Comparison of ENCODE assay signal across 26 mouse cellular contexts in the genomic region with DNA sequence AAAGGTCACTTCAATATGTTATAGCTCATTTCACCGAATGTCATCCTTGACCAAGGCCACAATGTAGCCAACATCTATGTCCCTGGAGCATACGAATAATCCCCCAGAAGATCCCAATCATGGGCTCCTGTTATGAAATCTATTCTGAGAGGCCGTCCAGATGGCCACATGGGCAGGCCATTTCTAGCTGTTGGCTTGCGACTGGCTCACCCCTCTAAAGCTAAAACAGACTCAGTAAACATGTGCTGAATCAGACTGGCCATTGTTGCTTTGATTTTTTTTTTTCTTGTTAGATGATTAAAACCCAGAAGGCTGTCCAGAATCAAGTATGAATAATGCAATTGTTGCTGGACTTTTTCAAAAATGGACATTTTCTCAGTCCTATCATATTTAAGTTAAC. TPM values are rescaled to one million over a fixed set of nuclear protein-coding genes. Genes with fewer than 3 reads are reported as not detected.
DNase-seq lines count a peak whose midpoint lies in the region; TF ChIP-seq lines count a peak whose summit lies in the region.
"Had no signal": no experiment of that assay in that cellular context is flagged by ENCODE, and none has a peak within 500 bp of the region (broad histone marks: within the 10 kb centered on the region; RNA-seq: fewer than 3 reads in every experiment).

No protein-coding gene starts in this region.

- TF ChIP-seq POLR2A in testis, adult 2 months (IDR thresholded peaks at IDR 0.05; ENCODE audit: control insufficient read depth, low read depth, low read length) = no peak

- no peak for TF ChIP-seq CTCF in testis, adult 2 months (IDR thresholded peaks at IDR 0.05; ENCODE audit: control insufficient read depth, insufficient read depth, insufficient replicate concordance, low read depth, low read length)

- DNase-seq in adrenal gland, adult 2 months = peak; percentile 23
- no peak for DNase-seq in adrenal gland, adult 8-10 months
- DNase-seq in heart, adult 11 months = peak; percentile 72
- DNase-seq in heart, postnatal 36 days = no peak
- no peak for DNase-seq in testis, postnatal 10 days (ENCODE audit: low spot score)
- peak; percentile 7 for DNase-seq in testis, postnatal 14 days (ENCODE audit: low spot score)
- DNase-seq in T-cell, adult 2 months (ENCODE audit: low spot score) = no peak
- DNase-seq: adrenal gland, postnatal 14 days; adrenal gland, postnatal 36 days; B cell, adult 2 months; cerebellum, adult 11 months; cerebellum, adult 18-20 months; cerebellum, adult 8-10 months; cerebellum, adult 9-11 months; cerebellum, postnatal 14 days; cerebellum, postnatal 36 days; embryo, embryonic 11 days; forebrain, postnatal 0 days had no signal

- no peaks in the 10 kb centered on the region for H3K27me3 ChIP-seq in testis, adult 2 months (ENCODE audit: control insufficient read depth, insufficient read depth, low read length)
- H3K27me3 ChIP-seq: CH12.LX; embryonic facial prominence, embryonic 13.5 days; embryonic facial prominence, embryonic 15.5 days; forebrain, embryonic 13.5 days; forebrain, embryonic 15.5 days had no signal

- H3K27ac ChIP-seq in testis, adult 2 months (ENCODE audit: control insufficient read depth, insufficient read depth, low read depth, low read length) = peak overlapping the region; percentile 60; the same call in 1 of the 2 replicates
- H3K27ac ChIP-seq: embryonic facial prominence, embryonic 13.5 days; embryonic facial prominence, embryonic 15.5 days; forebrain, embryonic 13.5 days; forebrain, embryonic 15.5 days had no signal

- no peaks in the 10 kb centered on the region for H3K36me3 ChIP-seq in testis, adult 2 months (ENCODE audit: control insufficient read depth, insufficient read depth, low read length)
- H3K36me3 ChIP-seq: embryonic facial prominence, embryonic 13.5 days; embryonic facial prominence, embryonic 15.5 days; forebrain, embryonic 15.5 days; G1E had no signal

- intact Hi-C loops in heart, postnatal 36 days (cut with DNase I) = no loop called here

- H3K4me1 ChIP-seq in testis, adult 2 months (ENCODE audit: control insufficient read depth, insufficient read depth, low read length) = no peaks in the 10 kb centered on the region
- H3K4me1 ChIP-seq: embryonic facial prominence, embryonic 13.5 days; embryonic facial prominence, embryonic 15.5 days; forebrain, embryonic 13.5 days; forebrain, embryonic 15.5 days had no signal

- no peak overlapping the region for H3K4me3 ChIP-seq in testis, adult 2 months (ENCODE audit: control insufficient read depth, low read depth, low read length)
- H3K4me3 ChIP-seq: embryonic facial prominence, embryonic 13.5 days; embryonic facial prominence, embryonic 15.5 days; erythroblast, embryonic 14.5 days; forebrain, embryonic 13.5 days; forebrain, embryonic 15.5 days had no signal

RNA-seq across cellular contexts. Expression of a gene that starts 7.3 kb away (rescaled TPM):
- total RNA-seq in adrenal gland, adult 2 months (2021) = 10 to 100 TPM; 39.7 to 51.8 TPM
- 133 and 147 TPM in 2 replicates for polyA plus RNA-seq in adrenal gland, adult 2 months (2012; rRNA removed)
- 10 to 100 TPM; 57.6 to 67.3 (median 63.0) TPM for total RNA-seq in adrenal gland, adult 8-10 months (2022)
- 1 to 10 TPM; 1.5 to 1.8 TPM for total RNA-seq in heart, postnatal 36 days (2021)
- 31.0 and 35.3 TPM in 2 replicates for polyA plus RNA-seq in testis, adult 2 months (2012; rRNA removed)

Comparison
In these comparisons a context has a peak if more than half of its experiments do, and no peak if none do; other contexts are left out.
1. DNase-seq: peak in adrenal gland, adult 2 months (single experiment), heart, adult 11 months (single experiment) and testis, postnatal 14 days (single experiment); none in adrenal gland, adult 8-10 months (single experiment), heart, postnatal 36 days (0 of 2), testis, postnatal 10 days (single experiment) and T-cell, adult 2 months (single experiment).
2. RNA of a gene that starts 7.3 kb away (total RNA-seq): 57.6 to 67.3 TPM in adrenal gland, adult 8-10 months and 39.7 to 51.8 TPM in adrenal gland, adult 2 months; 1.5 to 1.8 TPM in heart, postnatal 36 days; every median in the first group is over 10 times any median in the second.